Mouse (Mus musculus) hindbrain, embryonic 13.5 days (tissue): ENCODE measurements around the gene Slc35d2. TPM values are rescaled to one million over a fixed set of nuclear protein-coding genes. Genes with fewer than 3 reads are reported as not detected.

Source experiments
- ATAC-seq: fragments of 200-750 bp; cut with Nextera tagmentation; 2 replicates; pipeline ENCODE4 v1.8.0; 2017; ENCODE audit warnings: moderate TSS enrichment; ENCODE audit not compliant: low FRiP score
- H3K27ac ChIP-seq: fragments of 300-500 bp; sonication (generic); 2 replicates; pipeline ENCODE4 v1.5.1; 2015; ENCODE audit warnings: inconsistent platforms, mild to moderate bottlenecking, moderate library complexity
- H3K27me3 ChIP-seq: fragments of 300-500 bp; sonication (generic); 2 replicates; pipeline ENCODE4 v1.6.1; 2015; ENCODE audit warnings: mild to moderate bottlenecking, inconsistent platforms
- H3K36me3 ChIP-seq: fragments of 300-500 bp; sonication (generic); 2 replicates; pipeline ENCODE4 v1.6.1; 2015; ENCODE audit warnings: mild to moderate bottlenecking, inconsistent platforms
- H3K4me1 ChIP-seq: fragments of 300-500 bp; sonication (generic); replicated peaks from 2 replicates; pipeline ENCODE4 v1.6.1; 2015; ENCODE audit warnings: inconsistent platforms
- H3K4me2 ChIP-seq: fragments of 300-500 bp; sonication (generic); 2 replicates; pipeline ENCODE4 v1.6.1; 2015; ENCODE audit warnings: inconsistent platforms, mild to moderate bottlenecking, moderate library complexity
- H3K4me3 ChIP-seq: fragments of 300-500 bp; sonication (generic); 2 replicates; pipeline ENCODE4 v1.5.1; 2015; ENCODE audit warnings: mild to moderate bottlenecking, inconsistent platforms
- H3K9ac ChIP-seq: fragments of 300-500 bp; sonication (generic); 2 replicates; pipeline ENCODE4 v1.6.1; 2015; ENCODE audit warnings: mild to moderate bottlenecking, inconsistent platforms
- H3K9me3 ChIP-seq: fragments of 300-500 bp; sonication (generic); 2 replicates; pipeline ENCODE4 v1.6.1; 2016; ENCODE audit warnings: inconsistent platforms
- WGBS: fragments of 180-500 bp; shearing (Covaris S2); methylation state at CpG from one replicate; pipeline ENCODE4 v1.1.7; 2015; 5-methylcytosine and 5-hydroxymethylcytosine counted together
- polyA plus RNA-seq: library from polyadenylated mRNA; unstranded; fragments of >200 nt; fragmentation: Nextera tagmentation; extraction: Ambion mirVana; gene quantifications from 2 replicates; pipeline ENCODE4 v1.2.1, GENCODE M21; 2015

Gene Slc35d2
- polyA plus RNA-seq, 1 experiment from 2014 or later: 2.5 TPM

- H3K4me3 ChIP-seq: peak within 1 kb of the TSS; percentile 86
- peak within 1 kb of the TSS; percentile 89 for H3K4me2 ChIP-seq
- H3K27ac ChIP-seq: peak within 1 kb of the TSS; percentile 83
- H3K36me3 ChIP-seq: no peaks in the 10 kb centered on the region
- H3K9ac ChIP-seq: peak within 1 kb of the TSS; percentile 80
- WGBS: under 1% methylated on average over 52 of the region's 56 CpGs
- no peaks in the 10 kb centered on the region for H3K9me3 ChIP-seq
- H3K27me3 ChIP-seq: 0 out of 2 replicates have a peak, but pooled peaks cover 3% of the 10 kb centered on the region
- ATAC-seq: peak; percentile 98
- H3K4me1 ChIP-seq: peaks cover 10% of the 10 kb centered on the region
Observed at GRCm38 (mm10) chr13:64153083-64153682, 24.0 kb upstream of the Slc35d2 start, which contains the start of gene Zfp367. Gene Zfp367, minus strand, starts transcription at chr13:64153202.

DNA sequence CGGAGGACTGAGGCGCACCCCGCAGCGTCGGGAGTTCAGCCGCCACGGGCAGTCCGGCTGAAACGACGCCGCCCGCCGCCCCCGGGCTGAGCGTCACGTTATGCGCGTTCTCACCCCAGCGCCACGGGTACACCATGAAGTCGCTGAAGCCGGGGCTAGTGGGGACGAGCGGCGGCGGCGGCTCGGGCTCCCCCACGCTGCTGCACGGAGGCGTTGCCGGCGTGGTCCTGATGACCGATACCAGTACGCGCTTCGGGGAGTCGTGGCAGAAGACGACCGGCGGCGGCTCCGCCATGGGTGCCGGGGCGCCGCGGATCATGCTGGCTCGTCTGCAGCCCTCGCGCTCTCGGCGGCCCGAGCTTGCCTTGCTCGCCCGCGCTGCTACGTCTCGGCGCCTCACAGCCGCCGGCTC lies 23.5 kb upstream of the Slc35d2 start:
- WGBS: 0% methylated on average over 61 of the region's 61 CpGs

GRCm38 (mm10) chr13:64152241-64152669 lies 23.1 kb upstream of the Slc35d2 start:
- peak; percentile 55 for ATAC-seq
- peaks cover 10% of the 10 kb centered on the region for H3K4me1 ChIP-seq
- H3K9me3 ChIP-seq: no peaks in the 10 kb centered on the region

More for the DNA sequence above, 23.5 kb upstream of the Slc35d2 start:
- peak overlapping the region; percentile 80 for H3K9ac ChIP-seq
- peak overlapping the region; percentile 89 for H3K4me2 ChIP-seq
- 0 out of 2 replicates have a peak, but pooled peaks cover 3% of the 10 kb centered on the region for H3K27me3 ChIP-seq
- H3K4me1 ChIP-seq: peaks cover 10% of the 10 kb centered on the region
- peak overlapping the region; percentile 86 for H3K4me3 ChIP-seq
- no peaks in the 10 kb centered on the region for H3K9me3 ChIP-seq
- peak; percentile 66 for ATAC-seq
- H3K27ac ChIP-seq: peak overlapping the region; percentile 83
- H3K36me3 ChIP-seq: no peaks in the 10 kb centered on the region

DNA sequence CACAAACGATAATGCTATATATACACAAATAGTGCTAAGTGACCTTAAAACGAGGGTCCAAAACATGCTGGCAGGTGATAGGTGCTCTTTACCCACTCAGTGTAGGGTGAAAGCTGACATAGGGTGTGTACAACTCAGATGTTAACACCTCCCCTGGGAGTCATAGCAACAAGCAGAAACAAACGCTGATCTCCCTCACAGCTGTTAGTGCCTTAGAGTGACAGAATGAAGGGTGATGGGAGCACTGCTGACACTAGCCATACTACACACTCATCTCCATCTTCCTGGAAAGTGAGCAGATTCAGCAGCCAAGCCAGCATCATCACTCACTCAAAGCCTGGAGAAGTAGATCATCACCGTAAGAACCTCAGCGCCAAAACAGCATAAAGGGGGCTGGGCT lies 21.0 kb upstream of the Slc35d2 start:
- no peak overlapping the region for H3K27ac ChIP-seq
- no peak for ATAC-seq
- WGBS: 69% methylated on average over 5 of the region's 5 CpGs
- H3K4me3 ChIP-seq: no peak overlapping the region
- no peak overlapping the region for H3K9ac ChIP-seq
- peaks cover 10% of the 10 kb centered on the region for H3K4me1 ChIP-seq
- H3K36me3 ChIP-seq: no peaks in the 10 kb centered on the region
- H3K4me2 ChIP-seq: no peak overlapping the region
- no peaks in the 10 kb centered on the region for H3K9me3 ChIP-seq
- H3K27me3 ChIP-seq: no peaks in the 10 kb centered on the region

More at GRCm38 (mm10) chr13:64152241-64152669, 23.1 kb upstream of the Slc35d2 start:
- peak overlapping the region; percentile 80 for H3K9ac ChIP-seq
- peak overlapping the region; percentile 83 for H3K27ac ChIP-seq
- H3K27me3 ChIP-seq: 0 out of 2 replicates have a peak, but pooled peaks cover 3% of the 10 kb centered on the region
- peak overlapping the region; percentile 89 for H3K4me2 ChIP-seq
- H3K4me3 ChIP-seq: peak overlapping the region; percentile 86
- WGBS: 0% methylated on average over 42 of the region's 42 CpGs
- no peaks in the 10 kb centered on the region for H3K36me3 ChIP-seq

DNA sequence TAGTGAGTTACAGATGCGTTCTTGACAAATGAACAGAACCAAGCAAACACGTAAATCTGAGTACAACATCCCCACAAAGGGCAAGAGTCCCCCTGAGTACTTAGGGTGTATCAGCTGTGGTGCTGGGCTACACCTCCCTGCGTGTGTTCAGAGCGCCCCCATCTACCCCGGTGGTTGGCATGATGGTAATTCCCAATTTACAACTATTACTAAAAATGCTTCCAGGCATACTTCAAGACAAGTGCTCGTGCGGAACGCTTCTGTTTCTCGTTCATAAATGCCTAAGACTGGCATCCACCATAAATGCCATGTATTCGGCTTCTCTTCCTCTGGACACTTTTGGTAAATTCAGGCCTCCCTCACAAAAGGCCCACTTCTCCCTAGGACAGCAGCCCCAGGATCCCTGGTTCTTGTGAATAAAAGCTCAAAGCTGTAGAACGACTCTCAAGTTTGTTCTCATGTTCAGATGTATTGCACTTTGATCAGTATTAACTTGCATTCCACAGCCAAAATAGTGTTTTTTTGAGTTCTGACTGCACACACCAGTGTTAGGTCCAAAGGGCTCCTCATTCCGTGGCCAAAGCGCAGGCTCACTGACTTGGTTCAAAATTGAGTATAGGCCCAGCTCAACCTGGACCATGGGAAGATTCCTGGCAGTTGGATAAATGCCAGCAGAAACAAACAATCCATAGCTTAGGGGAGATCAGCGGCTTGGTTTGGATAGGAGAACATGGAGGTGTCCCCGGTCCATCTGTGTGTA lies 628 bp upstream of the Slc35d2 start:
- H3K4me3 ChIP-seq: peak overlapping the region; percentile 51
- 42% methylated on average over 15 of the region's 15 CpGs for WGBS

GRCm38 (mm10) chr13:64126316-64126715 lies 2.9 kb downstream of the Slc35d2 start:
- Histone ChIP-seq H3K9me3 (no peaks in the 10 kb centered on the region), H3K27me3 (no peaks in the 10 kb centered on the region), H3K9ac (no peak overlapping the region), H3K4me1 (peaks cover 9% of the 10 kb centered on the region), H3K4me2 (no peak overlapping the region), H3K4me3 (no peak overlapping the region), H3K36me3 (no peaks in the 10 kb centered on the region), H3K27ac (no peak overlapping the region)
- ATAC-seq: no peak
- 69% methylated on average over 4 of the region's 4 CpGs for WGBS

More for the DNA sequence above, 628 bp upstream of the Slc35d2 start:
- peak; percentile 81; the same call in 1 of the 2 replicates for ATAC-seq
- Histone ChIP-seq H3K27ac (no peak overlapping the region), H3K27me3 (no peaks in the 10 kb centered on the region), H3K9me3 (no peaks in the 10 kb centered on the region), H3K4me1 (peaks cover 9% of the 10 kb centered on the region), H3K4me2 (peak overlapping the region; percentile 91), H3K36me3 (no peaks in the 10 kb centered on the region), H3K9ac (peak overlapping the region; percentile 70)

GRCm38 (mm10) chr13:64124886-64125285 lies 4.3 kb downstream of the Slc35d2 start:
- H3K27ac ChIP-seq: no peak overlapping the region
- H3K4me2 ChIP-seq: no peak overlapping the region
- no peak overlapping the region for H3K4me3 ChIP-seq
- no peaks in the 10 kb centered on the region for H3K36me3 ChIP-seq
- WGBS: 88% methylated on average over 6 of the region's 6 CpGs
- H3K9me3 ChIP-seq: no peaks in the 10 kb centered on the region
- H3K9ac ChIP-seq: no peak overlapping the region
- H3K27me3 ChIP-seq: no peaks in the 10 kb centered on the region
- peaks cover 9% of the 10 kb centered on the region for H3K4me1 ChIP-seq
- no peak for ATAC-seq

- no peaks in the 10 kb centered on the region for H3K27me3 ChIP-seq
- H3K4me3 ChIP-seq: no peak overlapping the region
- no peak overlapping the region for H3K9ac ChIP-seq
- H3K36me3 ChIP-seq: no peaks in the 10 kb centered on the region
- H3K27ac ChIP-seq: no peak overlapping the region
- WGBS: 27% methylated on average over 6 of the region's 6 CpGs
- no peaks in the 10 kb centered on the region for H3K9me3 ChIP-seq
- no peak for ATAC-seq
- H3K4me1 ChIP-seq: no peaks in the 10 kb centered on the region
- H3K4me2 ChIP-seq: no peak overlapping the region
Observed at GRCm38 (mm10) chr13:64123491-64124188, 5.5 kb downstream of the Slc35d2 start.

DNA sequence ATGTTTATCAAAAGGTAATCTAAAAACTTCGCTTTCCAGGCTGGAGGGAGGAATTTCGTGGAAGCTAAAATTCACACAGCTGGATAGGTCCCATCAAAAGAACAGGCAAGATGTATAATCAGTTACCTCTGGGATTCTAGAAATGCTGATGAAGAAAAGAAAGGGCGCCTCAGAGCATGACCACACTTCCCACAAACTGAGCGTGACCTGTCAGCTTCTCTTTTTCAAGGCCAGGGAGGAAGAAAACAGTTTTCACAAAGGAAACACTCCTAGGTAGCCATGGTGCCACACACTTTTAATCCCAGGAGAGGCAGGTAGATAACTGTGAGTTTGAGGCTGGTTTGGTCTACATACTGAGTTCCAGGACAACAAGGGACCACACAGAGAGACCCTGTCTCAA lies 8.4 kb downstream of the Slc35d2 start:
- Histone ChIP-seq H3K27ac (no peak overlapping the region), H3K9me3 (no peaks in the 10 kb centered on the region), H3K4me2 (no peak overlapping the region), H3K4me3 (no peak overlapping the region), H3K4me1 (no peaks in the 10 kb centered on the region), H3K27me3 (no peaks in the 10 kb centered on the region), H3K36me3 (no peaks in the 10 kb centered on the region), H3K9ac (no peak overlapping the region)
- WGBS: 54% methylated on average over 4 of the region's 4 CpGs
- no peak for ATAC-seq

GRCm38 (mm10) chr13:64117442-64117841 lies 11.7 kb downstream of the Slc35d2 start:
- no peaks in the 10 kb centered on the region for H3K36me3 ChIP-seq
- no peaks in the 10 kb centered on the region for H3K4me1 ChIP-seq
- H3K9ac ChIP-seq: no peak overlapping the region
- no peaks in the 10 kb centered on the region for H3K27me3 ChIP-seq
- no peaks in the 10 kb centered on the region for H3K9me3 ChIP-seq
- 69% methylated on average over 2 of the region's 2 CpGs for WGBS
- H3K4me3 ChIP-seq: no peak overlapping the region
- no peak overlapping the region for H3K27ac ChIP-seq
- no peak overlapping the region for H3K4me2 ChIP-seq
- ATAC-seq: no peak

GRCm38 (mm10) chr13:64110421-64110820 lies 18.7 kb downstream of the Slc35d2 start:
- ATAC-seq: no peak
- H3K4me3 ChIP-seq: no peak overlapping the region
- H3K9me3 ChIP-seq: no peaks in the 10 kb centered on the region
- 88% methylated on average over 1 of the region's 1 CpGs for WGBS
- peaks cover 19% of the 10 kb centered on the region for H3K4me1 ChIP-seq
- no peaks in the 10 kb centered on the region for H3K36me3 ChIP-seq
- no peak overlapping the region for H3K9ac ChIP-seq
- H3K27me3 ChIP-seq: 0 out of 2 replicates have a peak, but pooled peaks cover 2% of the 10 kb centered on the region
- no peak overlapping the region for H3K4me2 ChIP-seq
- no peak overlapping the region for H3K27ac ChIP-seq

DNA sequence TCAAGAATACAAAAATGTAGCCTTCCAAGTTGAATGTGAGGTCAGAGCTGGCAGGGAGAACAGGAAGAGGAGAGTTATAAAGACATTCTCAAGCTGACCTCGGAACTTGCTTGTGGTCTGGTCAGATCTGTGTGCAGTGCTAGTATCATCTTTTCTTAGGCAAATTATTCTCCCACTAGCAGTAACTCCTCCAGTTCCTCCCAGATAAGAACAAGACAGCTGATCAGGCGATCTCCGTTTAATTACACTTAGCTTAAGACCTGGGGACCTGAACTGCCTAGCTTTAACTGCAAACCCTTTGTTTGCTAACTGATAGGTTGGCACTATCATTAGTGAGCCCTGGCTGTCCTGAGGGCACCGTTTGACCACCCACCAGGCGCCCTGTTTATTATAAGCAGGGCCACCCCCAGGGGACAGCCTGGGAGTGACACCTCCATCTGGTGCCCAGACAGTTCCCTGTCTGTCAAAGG lies 20.8 kb downstream of the Slc35d2 start:
- Histone ChIP-seq H3K4me2 (peak overlapping the region; percentile 26; the same call in 1 of the 2 replicates), H3K27ac (peak overlapping the region; percentile 19), H3K9me3 (no peaks in the 10 kb centered on the region), H3K4me3 (no peak overlapping the region), H3K4me1 (peaks cover 19% of the 10 kb centered on the region), H3K36me3 (no peaks in the 10 kb centered on the region; the same call in 1 of the 2 replicates), H3K9ac (no peak overlapping the region), H3K27me3 (peaks cover 14% of the 10 kb centered on the region)
- peak; percentile 12; the same call in 1 of the 2 replicates for ATAC-seq
- 14% methylated on average over 5 of the region's 5 CpGs for WGBS
